In the genomic region with DNA sequence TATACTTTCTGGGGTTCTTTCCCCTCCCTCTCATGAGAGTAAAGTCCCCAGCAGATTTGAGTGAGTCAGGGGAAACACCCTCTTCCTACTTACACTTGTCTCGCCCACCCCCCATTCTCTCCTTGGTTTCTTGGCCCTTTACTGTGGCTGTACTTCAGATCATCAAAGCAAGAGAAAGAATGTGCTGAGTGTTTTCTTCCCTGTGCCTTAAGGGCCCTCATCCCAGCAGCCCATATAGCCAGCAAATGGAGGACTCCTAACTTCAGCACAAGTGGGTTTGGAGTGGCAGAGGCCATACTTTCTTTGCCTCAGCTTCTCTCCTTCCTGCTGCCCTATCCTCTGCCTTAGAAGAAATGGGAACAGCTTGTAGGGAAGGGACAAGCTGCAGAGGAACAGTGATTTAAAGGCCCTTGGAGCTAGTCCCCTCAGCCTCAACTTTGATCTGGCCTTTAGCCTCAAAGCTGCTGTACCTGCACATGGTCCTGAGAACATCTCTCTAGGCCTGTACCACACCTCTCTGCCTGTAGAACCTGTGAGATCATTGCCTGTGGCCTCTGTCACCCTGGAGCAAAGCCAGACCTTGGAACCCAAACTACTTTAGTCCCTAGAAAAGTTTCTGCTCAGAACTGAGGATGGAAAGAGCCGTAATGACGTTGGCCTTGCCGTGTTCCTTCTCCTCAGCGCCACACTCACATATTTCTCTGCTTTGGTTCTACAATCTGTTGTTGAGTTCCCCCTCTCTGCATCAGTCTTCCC, we compare ENCODE assay signal across 10 mouse cellular contexts. TPM values are rescaled to one million over a fixed set of nuclear protein-coding genes. Genes with fewer than 3 reads are reported as not detected.
A peak's percentile ranks its signal among the peaks of the same experiment; 100 is the strongest.
DNase-seq lines count a peak whose midpoint lies in the region; ATAC-seq and TF ChIP-seq lines count a peak whose summit lies in the region.
"Had no signal": no experiment of that assay in that cellular context is flagged by ENCODE, and none has a peak within 500 bp of the region (broad histone marks: within the 10 kb centered on the region; RNA-seq: fewer than 3 reads in every experiment).

No protein-coding gene starts in this region.

- no peak for ATAC-seq in heart, embryonic 16.5 days (replicated peaks; ENCODE audit: extremely low read depth, insufficient read depth, low FRiP score)
- no peak for ATAC-seq in embryonic facial prominence, embryonic 13.5 days (ENCODE audit: insufficient number of reproducible peaks, insufficient read depth, low FRiP score, low TSS enrichment, low read depth)
- no peak for ATAC-seq in hindbrain, postnatal 0 days
- ATAC-seq in midbrain, embryonic 13.5 days = no peak
- ATAC-seq: CD4-positive, CD25-positive, alpha-beta regulatory T cell, adult 4 months had no signal

- no peak overlapping the region for H3K4me3 ChIP-seq in heart, embryonic 16.5 days (ENCODE audit: low read length)
- H3K4me3 ChIP-seq in embryonic facial prominence, embryonic 13.5 days = no peak overlapping the region
- no peak overlapping the region for H3K4me3 ChIP-seq in hindbrain, postnatal 0 days (ENCODE audit: low read length)
- H3K4me3 ChIP-seq in midbrain, embryonic 13.5 days (replicated peaks) = peak overlapping the region; percentile 31; the same call in 1 of the 2 replicates

- peaks cover 30% of the 10 kb centered on the region for H3K4me1 ChIP-seq in heart, embryonic 16.5 days (ENCODE audit: control insufficient read depth, insufficient read depth, low read length)
- H3K4me1 ChIP-seq in embryonic facial prominence, embryonic 13.5 days = peaks cover 89% of the 10 kb centered on the region
- peaks cover 33% of the 10 kb centered on the region for H3K4me1 ChIP-seq in hindbrain, postnatal 0 days (ENCODE audit: insufficient read depth, low read length)
- H3K4me1 ChIP-seq in midbrain, embryonic 13.5 days (replicated peaks) = peaks cover 92% of the 10 kb centered on the region

- TF ChIP-seq CTCF in hindbrain, postnatal 0 days (IDR thresholded peaks at IDR 0.05; ENCODE audit: low read depth) = no peak

- H3K27me3 ChIP-seq in heart, embryonic 16.5 days (ENCODE audit: control insufficient read depth, insufficient read depth, low read length) = no peaks in the 10 kb centered on the region
- no peaks in the 10 kb centered on the region for H3K27me3 ChIP-seq in embryonic facial prominence, embryonic 13.5 days
- no peaks in the 10 kb centered on the region for H3K27me3 ChIP-seq in hindbrain, postnatal 0 days (ENCODE audit: insufficient read depth, low read length)
- H3K27me3 ChIP-seq in midbrain, embryonic 13.5 days = no peaks in the 10 kb centered on the region

- H3K4me2 ChIP-seq in heart, embryonic 16.5 days (ENCODE audit: low read depth, low read length) = no peak overlapping the region
- peak overlapping the region; percentile 59 for H3K4me2 ChIP-seq in embryonic facial prominence, embryonic 13.5 days
- H3K4me2 ChIP-seq in hindbrain, postnatal 0 days (ENCODE audit: low read depth, low read length) = peak overlapping the region; percentile 50; the same call in 1 of the 2 replicates
- peak overlapping the region; percentile 58 for H3K4me2 ChIP-seq in midbrain, embryonic 13.5 days (replicated peaks)

- peaks cover 17% of the 10 kb centered on the region for H3K36me3 ChIP-seq in heart, embryonic 16.5 days (ENCODE audit: control insufficient read depth, insufficient read depth)
- H3K36me3 ChIP-seq in embryonic facial prominence, embryonic 13.5 days = peaks cover 37% of the 10 kb centered on the region
- peaks cover 5% of the 10 kb centered on the region; the same call in 1 of the 2 replicates for H3K36me3 ChIP-seq in hindbrain, postnatal 0 days (ENCODE audit: insufficient read depth, low read length)
- peaks cover 12% of the 10 kb centered on the region for H3K36me3 ChIP-seq in midbrain, embryonic 13.5 days

- no peak overlapping the region for H3K9ac ChIP-seq in heart, embryonic 16.5 days (ENCODE audit: low read length)
- peak overlapping the region; percentile 54 for H3K9ac ChIP-seq in embryonic facial prominence, embryonic 13.5 days
- H3K9ac ChIP-seq in hindbrain, postnatal 0 days (replicated peaks; ENCODE audit: low read length) = peak overlapping the region; percentile 50; the same call in 1 of the 2 replicates
- H3K9ac ChIP-seq in midbrain, embryonic 13.5 days (replicated peaks) = peak overlapping the region; percentile 69

- DNase-seq in heart, adult 8-10 months (ENCODE audit: low spot score) = no peak
- DNase-seq in hindbrain, postnatal 0 days (ENCODE audit: low spot score) = no peak
- DNase-seq in embryo, embryonic 10 days (ENCODE audit: low spot score) = no peak
- DNase-seq in left cerebral cortex, postnatal 25 days (ENCODE audit: low spot score in 2 of 2) = no peak
- DNase-seq in adrenal gland, postnatal 36 days = no peak
- DNase-seq: layer of hippocampus, adult 9-11 months had no signal

- H3K9me3 ChIP-seq in heart, embryonic 16.5 days (replicated peaks; ENCODE audit: control insufficient read depth, low read length) = no peaks in the 10 kb centered on the region
- H3K9me3 ChIP-seq in embryonic facial prominence, embryonic 13.5 days = no peaks in the 10 kb centered on the region
- H3K9me3 ChIP-seq in hindbrain, postnatal 0 days (ENCODE audit: low read length) = no peaks in the 10 kb centered on the region
- H3K9me3 ChIP-seq in midbrain, embryonic 13.5 days = no peaks in the 10 kb centered on the region

- intact Hi-C loops in left cerebral cortex, postnatal 25 days (cut with DNase I) = no loop called here

- 88% methylated on average over 5 of the region's 5 CpGs for WGBS in heart, embryonic 16.5 days
- 68% methylated on average over 5 of the region's 5 CpGs for WGBS in embryonic facial prominence, embryonic 13.5 days
- WGBS in hindbrain, postnatal 0 days = 56% methylated on average over 5 of the region's 5 CpGs
- 71% methylated on average over 5 of the region's 5 CpGs for WGBS in midbrain, embryonic 13.5 days

- H3K27ac ChIP-seq in heart, embryonic 16.5 days (ENCODE audit: low read length) = peak overlapping the region; percentile 44; the same call in 1 of the 2 replicates
- H3K27ac ChIP-seq in embryonic facial prominence, embryonic 13.5 days = peak overlapping the region; percentile 98
- H3K27ac ChIP-seq in hindbrain, postnatal 0 days = peak overlapping the region; percentile 91
- peak overlapping the region; percentile 99 for H3K27ac ChIP-seq in midbrain, embryonic 13.5 days

RNA-seq across cellular contexts. Expression of gene Gpr84, which starts 11.4 kb away (rescaled TPM):
- polyA plus RNA-seq in heart, embryonic 16.5 days (2015; fragmentation: Nextera tagmentation; extraction: Ambion mirVana) = 0.19 TPM in 1 of 2 replicates, not detected in the other
- not detected for total RNA-seq in heart, adult 8-10 months (2022)
- 0.54 and 0.62 TPM in 2 replicates for polyA plus RNA-seq in embryonic facial prominence, embryonic 13.5 days (2015; fragmentation: Nextera tagmentation; extraction: Ambion mirVana)
- total RNA-seq in hindbrain, postnatal 0 days (2014; rRNA removed) = 0.58 and 0.86 TPM in 2 replicates
- polyA plus RNA-seq in hindbrain, postnatal 0 days (2015; fragmentation: Nextera tagmentation; extraction: Ambion mirVana) = 0.30 and 0.37 TPM in 2 replicates
- polyA plus RNA-seq in midbrain, embryonic 13.5 days (2015; fragmentation: Nextera tagmentation; extraction: Ambion mirVana) = 0.18 and 0.94 TPM in 2 replicates
- total RNA-seq in left cerebral cortex, postnatal 25 days (2021) = under 1 TPM; 0.69 to 0.94 TPM
- total RNA-seq in adrenal gland, postnatal 36 days (2021) = not detected
- polyA plus RNA-seq: CD4-positive, CD25-positive, alpha-beta regulatory T cell, adult 4 months had no signal

RNA-seq across cellular contexts. Expression of gene Copz1, which starts 26.5 kb away (rescaled TPM):
- polyA plus RNA-seq in heart, embryonic 16.5 days (2015; fragmentation: Nextera tagmentation; extraction: Ambion mirVana) = 155 and 161 TPM in 2 replicates
- 10 to 100 TPM; 48.9 to 55.0 (median 49.4) TPM for total RNA-seq in heart, adult 8-10 months (2022)
- 254 and 287 TPM in 2 replicates for polyA plus RNA-seq in embryonic facial prominence, embryonic 13.5 days (2015; fragmentation: Nextera tagmentation; extraction: Ambion mirVana)
- 149 and 155 TPM in 2 replicates for total RNA-seq in hindbrain, postnatal 0 days (2014; rRNA removed)
- 181 TPM in 2 replicates for polyA plus RNA-seq in hindbrain, postnatal 0 days (2015; fragmentation: Nextera tagmentation; extraction: Ambion mirVana)
- 218 and 221 TPM in 2 replicates for polyA plus RNA-seq in midbrain, embryonic 13.5 days (2015; fragmentation: Nextera tagmentation; extraction: Ambion mirVana)
- total RNA-seq in left cerebral cortex, postnatal 25 days (2021) = 100 to 1,000 TPM; 101 to 102 TPM
- 100 to 1,000 TPM; 144 to 150 TPM for total RNA-seq in adrenal gland, postnatal 36 days (2021)

RNA-seq across cellular contexts. Expression of gene Nfe2, which starts 40.8 kb away (rescaled TPM):
- 3.3 and 3.9 TPM in 2 replicates for polyA plus RNA-seq in heart, embryonic 16.5 days (2015; fragmentation: Nextera tagmentation; extraction: Ambion mirVana)
- total RNA-seq in heart, adult 8-10 months (2022) = 1 to 10 TPM in 2 of 4 experiments, under 1 TPM in 2; 0.31 to 2.6 (median 0.88) TPM
- polyA plus RNA-seq in embryonic facial prominence, embryonic 13.5 days (2015; fragmentation: Nextera tagmentation; extraction: Ambion mirVana) = 2.4 and 2.9 TPM in 2 replicates
- 0.63 TPM in 1 of 2 replicates, not detected in the other for total RNA-seq in hindbrain, postnatal 0 days (2014; rRNA removed)
- 0.20 and 0.33 TPM in 2 replicates for polyA plus RNA-seq in hindbrain, postnatal 0 days (2015; fragmentation: Nextera tagmentation; extraction: Ambion mirVana)
- polyA plus RNA-seq in midbrain, embryonic 13.5 days (2015; fragmentation: Nextera tagmentation; extraction: Ambion mirVana) = 0.75 and 0.82 TPM in 2 replicates
- total RNA-seq in left cerebral cortex, postnatal 25 days (2021) = not detected
- total RNA-seq in adrenal gland, postnatal 36 days (2021) = under 1 TPM; 0.16 to 0.43 TPM

RNA-seq across cellular contexts. Expression of gene Zfp385a, which starts 40.9 kb away (rescaled TPM):
- 6.5 and 7.5 TPM in 2 replicates for polyA plus RNA-seq in heart, embryonic 16.5 days (2015; fragmentation: Nextera tagmentation; extraction: Ambion mirVana)
- 1 to 10 TPM; 6.7 to 9.5 (median 8.8) TPM for total RNA-seq in heart, adult 8-10 months (2022)
- polyA plus RNA-seq in embryonic facial prominence, embryonic 13.5 days (2015; fragmentation: Nextera tagmentation; extraction: Ambion mirVana) = 10.9 and 12.2 TPM in 2 replicates
- total RNA-seq in hindbrain, postnatal 0 days (2014; rRNA removed) = 20.6 and 25.8 TPM in 2 replicates
- 19.8 and 23.1 TPM in 2 replicates for polyA plus RNA-seq in hindbrain, postnatal 0 days (2015; fragmentation: Nextera tagmentation; extraction: Ambion mirVana)
- polyA plus RNA-seq in midbrain, embryonic 13.5 days (2015; fragmentation: Nextera tagmentation; extraction: Ambion mirVana) = 15.1 and 17.9 TPM in 2 replicates
- total RNA-seq in left cerebral cortex, postnatal 25 days (2021) = 10 to 100 TPM; 62.4 to 64.8 TPM
- 10 to 100 TPM; 11.8 to 13.3 TPM for total RNA-seq in adrenal gland, postnatal 36 days (2021)
- polyA plus RNA-seq: CD4-positive, CD25-positive, alpha-beta regulatory T cell, adult 4 months had no signal

RNA-seq across cellular contexts. Expression of gene Hnrnpa1, which starts 58.8 kb away (rescaled TPM):
- 344 and 353 TPM in 2 replicates for polyA plus RNA-seq in heart, embryonic 16.5 days (2015; fragmentation: Nextera tagmentation; extraction: Ambion mirVana)
- 100 to 1,000 TPM; 134 to 164 (median 150) TPM for total RNA-seq in heart, adult 8-10 months (2022)
- polyA plus RNA-seq in embryonic facial prominence, embryonic 13.5 days (2015; fragmentation: Nextera tagmentation; extraction: Ambion mirVana) = 1,090 and 1,133 TPM in 2 replicates
- total RNA-seq in hindbrain, postnatal 0 days (2014; rRNA removed) = 117 and 148 TPM in 2 replicates
- 596 and 630 TPM in 2 replicates for polyA plus RNA-seq in hindbrain, postnatal 0 days (2015; fragmentation: Nextera tagmentation; extraction: Ambion mirVana)
- 1,022 and 1,113 TPM in 2 replicates for polyA plus RNA-seq in midbrain, embryonic 13.5 days (2015; fragmentation: Nextera tagmentation; extraction: Ambion mirVana)
- total RNA-seq in left cerebral cortex, postnatal 25 days (2021) = 100 to 1,000 TPM; 218 to 219 TPM
- total RNA-seq in adrenal gland, postnatal 36 days (2021) = 100 to 1,000 TPM; 193 to 199 TPM

Comparison
In these comparisons a context has a peak if more than half of its experiments do, and no peak if none do; other contexts are left out.
1. H3K27ac ChIP-seq: peak in every context shown above with its lines; median percentile 99 in midbrain, embryonic 13.5 days; 98 in embryonic facial prominence, embryonic 13.5 days; 91 in hindbrain, postnatal 0 days; 44 in heart, embryonic 16.5 days.